Mouse (Mus musculus): ENCODE results near the gene Zfp667. TPM values are rescaled to one million over a fixed set of nuclear protein-coding genes. Genes with fewer than 3 reads are reported as not detected.
"Not testable (repeated sequence)": the region's sequence is repeated elsewhere in the genome, so short reads cannot be mapped to it uniquely, and the experiment has no call there.

Gene Zfp667
- polyA plus RNA-seq (2017; shearing (Covaris generic)): 1 to 10 TPM; 3.3 to 7.6 (median 4.7) TPM

DNA sequence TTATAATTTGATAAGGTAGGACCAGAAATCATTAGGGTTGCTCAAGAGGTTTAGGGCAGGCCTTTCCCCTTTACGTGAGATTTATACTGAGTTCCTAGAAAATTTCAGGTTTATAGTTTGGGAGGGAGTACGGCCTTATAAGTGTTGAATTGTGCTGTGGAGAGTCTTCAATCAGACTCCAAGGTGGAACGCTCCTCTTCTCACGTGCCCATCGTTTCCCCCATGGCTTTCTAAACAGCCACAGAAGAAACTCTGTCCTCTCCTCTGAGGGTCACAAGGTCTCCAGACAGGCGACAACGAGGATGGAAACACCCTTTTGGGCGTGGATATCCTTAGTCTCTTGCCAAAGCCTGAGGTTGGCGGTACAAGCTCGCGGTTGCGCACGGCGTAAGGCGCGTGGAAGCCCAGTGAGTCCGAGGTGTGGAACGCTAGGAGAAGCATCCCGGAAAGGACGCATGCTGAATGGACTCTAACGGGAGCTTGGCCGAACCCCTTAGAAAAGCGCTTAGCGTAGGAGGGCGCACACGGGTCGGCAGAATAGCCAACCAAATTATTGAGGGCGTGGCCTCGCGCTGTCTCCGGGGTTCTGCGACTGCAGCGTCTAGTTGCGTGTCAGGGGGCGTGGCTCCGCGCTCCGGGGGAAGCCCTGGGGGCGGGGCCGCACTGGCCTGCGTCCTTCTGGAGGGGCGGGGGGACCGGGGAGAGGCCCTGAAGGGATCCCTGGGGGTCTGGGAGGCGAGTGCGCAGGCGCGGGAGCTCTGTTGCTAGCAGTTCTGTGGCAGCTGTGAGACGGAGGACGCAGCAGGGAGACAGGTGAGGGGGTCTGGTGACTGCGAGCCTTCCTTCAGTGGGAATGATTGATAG, at the start of gene Zfp667:
Gene Zfp667, plus strand, starts transcription at position 738 of the 864 bp plus-strand sequence.
- peak; percentile 66 for ATAC-seq

DNA sequence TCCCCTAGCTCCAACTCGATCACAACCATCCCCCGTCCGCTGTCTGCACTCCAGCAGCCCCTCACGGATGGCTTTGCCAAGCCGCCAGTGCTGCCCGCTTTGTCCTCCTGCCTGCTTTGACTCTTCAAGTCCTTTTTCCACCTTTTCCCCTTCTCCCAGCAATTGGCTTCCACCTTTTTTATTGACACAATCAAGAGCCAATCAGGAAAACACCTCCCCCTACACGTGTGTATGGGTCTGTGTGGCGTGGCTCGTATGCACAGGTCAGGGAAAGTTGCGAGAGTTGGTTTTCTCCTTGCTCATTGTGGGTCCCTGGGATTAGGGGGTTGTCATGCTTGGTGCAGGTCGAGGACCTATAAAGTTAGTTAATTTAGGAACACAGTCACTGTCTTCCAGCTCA, 46.6 kb upstream of the Zfp667 start:
- no peak for ATAC-seq

DNA sequence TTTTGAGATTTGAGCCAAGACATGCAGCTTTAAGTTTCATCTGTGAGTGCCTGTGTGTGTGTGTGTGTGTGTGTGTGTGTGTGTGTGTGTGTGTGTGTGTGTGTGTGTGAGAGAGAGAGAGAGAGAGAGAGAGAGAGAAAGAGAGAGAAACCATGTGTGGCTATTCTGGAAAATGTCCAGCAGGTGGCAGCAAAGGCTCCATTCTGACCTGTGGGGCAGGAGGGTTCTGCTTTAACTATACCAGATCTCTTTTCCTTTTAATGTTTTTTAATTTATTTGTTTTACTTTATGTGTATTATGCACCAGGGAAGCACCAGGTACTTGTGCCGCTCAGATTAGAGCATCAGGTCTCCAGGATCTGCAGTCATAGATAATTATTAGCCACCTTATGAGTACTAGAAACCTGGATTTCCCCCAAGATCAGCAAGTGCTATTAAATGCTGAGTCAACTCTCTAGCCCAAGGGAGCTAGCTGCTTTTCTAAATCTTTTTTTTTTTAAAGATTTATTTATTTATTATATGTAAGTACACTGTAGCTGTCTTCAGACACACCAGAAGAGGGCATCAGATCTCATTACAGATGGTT, 45.4 kb upstream of the Zfp667 start:
- peak; percentile 63 for ATAC-seq

DNA sequence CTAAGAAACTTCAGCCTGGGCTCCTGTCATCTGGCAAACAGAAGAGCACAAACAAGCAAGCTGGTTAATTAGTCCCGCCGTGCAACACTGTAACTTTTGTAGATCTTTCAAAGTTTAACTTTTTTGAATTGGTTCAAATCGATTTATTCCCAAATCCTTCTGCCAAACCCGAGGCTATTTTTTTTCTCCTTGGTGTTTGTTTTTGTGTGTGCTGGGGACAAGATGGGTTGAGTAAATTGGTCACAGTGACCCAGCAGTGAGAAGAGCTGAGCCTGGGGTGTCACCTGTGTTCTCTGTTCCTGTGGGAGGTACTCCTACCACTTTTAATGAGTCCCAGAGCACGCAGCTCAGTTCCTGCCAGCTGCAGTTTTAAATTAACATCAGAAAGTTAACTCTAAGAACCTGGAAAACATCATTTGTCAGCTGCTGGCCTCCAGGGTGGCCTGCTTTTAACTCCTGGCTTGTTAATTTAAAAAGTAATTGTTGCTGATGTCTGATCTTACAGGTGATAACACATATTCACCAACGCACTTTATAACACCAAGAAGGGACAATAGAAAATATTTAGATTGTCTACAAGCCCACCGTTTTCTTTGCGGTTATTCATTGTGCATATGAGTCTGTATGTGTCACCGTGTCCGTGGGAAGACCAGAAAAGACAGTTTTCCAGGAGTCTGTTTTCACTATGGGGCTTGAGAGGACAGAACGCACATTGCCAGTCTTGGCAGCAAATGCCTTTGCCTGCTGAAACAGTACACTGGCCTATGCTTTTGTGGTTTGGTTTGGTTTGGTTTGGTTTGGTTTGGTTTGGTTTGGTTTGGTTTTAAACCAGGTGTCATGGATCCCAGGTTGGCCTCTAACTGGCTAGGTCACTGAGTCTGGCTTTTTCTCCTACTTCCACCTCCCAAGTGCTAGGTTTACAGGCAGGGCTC, 41.8 kb upstream of the Zfp667 start:
- no peak for ATAC-seq

DNA sequence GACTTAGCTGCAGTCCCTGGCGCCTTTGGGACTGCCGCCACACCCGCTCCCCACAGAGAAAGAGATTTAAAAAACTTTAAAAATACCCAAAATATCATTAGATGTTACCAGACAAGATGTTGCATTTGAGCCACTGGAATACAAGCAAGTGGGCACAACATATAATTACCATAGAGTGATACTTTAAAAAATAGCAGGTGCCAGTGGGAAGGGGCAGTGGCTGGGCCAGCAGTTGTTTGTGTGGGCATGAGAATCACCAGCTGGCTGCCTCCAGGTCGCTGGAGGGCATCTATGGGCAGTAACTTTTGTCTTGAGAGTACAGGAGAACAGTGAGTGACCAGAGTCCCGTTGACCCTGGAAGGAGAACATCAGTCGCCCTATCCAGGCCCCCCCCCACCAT, 34.0 kb upstream of the Zfp667 start, which contains the start of gene Epp13:
Gene Epp13, plus strand, starts transcription at position 301 of the 400 bp plus-strand sequence.
- ATAC-seq: no peak

DNA sequence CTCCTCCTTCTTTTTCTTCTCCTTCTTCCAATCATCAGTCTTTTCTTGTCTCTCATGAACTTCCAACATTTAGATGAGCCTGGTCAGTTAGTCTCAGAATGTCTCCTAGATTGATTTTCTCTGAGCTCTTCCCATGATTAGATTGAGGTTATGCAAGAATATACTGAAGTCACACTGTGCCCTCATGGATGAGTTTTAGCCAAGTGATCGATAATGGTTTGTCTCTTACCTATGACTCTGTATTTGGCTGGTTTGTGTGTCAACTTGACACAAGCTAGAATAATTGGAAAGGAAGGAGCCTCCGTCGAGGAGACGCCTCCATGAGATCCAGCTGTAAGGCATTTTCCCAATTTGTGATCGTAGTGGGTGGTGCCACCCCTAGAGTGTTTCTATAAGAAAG, 31.9 kb upstream of the Zfp667 start:
- ATAC-seq: no peak

DNA sequence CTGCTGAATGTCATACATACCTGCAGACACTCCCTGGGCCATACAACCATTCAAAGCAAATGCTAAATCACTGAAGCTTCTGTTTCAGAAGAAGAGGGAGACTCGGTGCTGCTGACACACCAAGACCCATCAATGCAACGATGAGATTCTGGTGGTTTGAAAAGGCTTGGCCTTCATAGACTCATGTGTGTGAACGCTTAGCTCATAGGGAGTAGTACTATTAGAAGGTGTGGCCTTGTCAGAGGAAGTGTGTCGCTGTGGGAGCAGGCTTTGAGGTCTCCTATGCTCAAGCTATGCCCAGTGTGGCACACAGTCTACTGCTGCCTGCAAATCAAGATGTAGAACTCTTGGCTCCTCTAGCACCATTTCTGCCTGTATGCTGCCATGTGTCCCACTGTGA, 29.0 kb upstream of the Zfp667 start:
- no peak for ATAC-seq

DNA sequence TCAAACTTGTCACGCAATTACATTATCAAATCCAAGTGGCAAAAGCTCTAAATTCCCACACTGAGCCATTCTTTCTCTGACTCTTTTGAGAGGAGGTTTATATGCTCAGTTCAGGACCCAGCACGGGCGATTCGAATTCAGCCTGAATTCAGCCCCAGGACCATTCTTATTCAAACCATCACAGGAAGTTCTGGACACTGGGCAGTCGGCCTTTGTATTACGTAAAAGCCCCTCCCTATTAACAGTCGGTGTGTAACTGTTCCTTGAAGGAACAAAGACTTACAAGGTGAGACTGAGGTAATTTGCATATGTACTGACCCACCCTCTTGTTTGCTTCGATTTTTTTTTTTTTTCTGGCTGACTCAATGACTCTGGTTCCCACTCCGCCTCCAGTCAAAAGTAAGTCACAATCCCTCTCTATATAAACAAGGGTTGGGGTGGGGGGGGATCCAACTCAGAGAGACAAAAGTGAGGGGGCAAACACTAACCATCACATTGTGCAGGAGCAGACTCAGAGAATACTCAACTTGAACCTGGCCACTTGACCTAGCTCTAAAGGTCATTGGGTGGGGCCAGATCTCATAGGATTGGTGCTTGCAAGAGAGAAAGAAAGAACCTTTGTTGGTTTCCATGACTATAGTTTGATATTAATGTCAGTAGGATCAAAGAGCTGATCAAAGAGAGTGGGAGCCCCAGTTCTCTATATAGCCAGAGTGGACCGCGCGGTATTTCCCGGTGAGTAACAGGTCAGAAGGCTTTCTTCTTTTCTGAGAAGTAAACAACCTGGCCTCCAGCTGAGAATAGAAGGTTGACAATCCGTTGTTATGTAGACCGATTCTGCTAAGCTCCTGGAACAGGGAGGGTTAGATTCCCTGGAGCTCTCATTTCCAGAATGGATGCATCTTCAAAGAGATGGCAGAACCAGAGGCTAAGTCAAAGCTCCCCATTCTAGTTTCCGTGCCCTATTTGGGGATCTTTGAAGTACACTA, 27.9 kb upstream of the Zfp667 start:
- no peak for ATAC-seq

DNA sequence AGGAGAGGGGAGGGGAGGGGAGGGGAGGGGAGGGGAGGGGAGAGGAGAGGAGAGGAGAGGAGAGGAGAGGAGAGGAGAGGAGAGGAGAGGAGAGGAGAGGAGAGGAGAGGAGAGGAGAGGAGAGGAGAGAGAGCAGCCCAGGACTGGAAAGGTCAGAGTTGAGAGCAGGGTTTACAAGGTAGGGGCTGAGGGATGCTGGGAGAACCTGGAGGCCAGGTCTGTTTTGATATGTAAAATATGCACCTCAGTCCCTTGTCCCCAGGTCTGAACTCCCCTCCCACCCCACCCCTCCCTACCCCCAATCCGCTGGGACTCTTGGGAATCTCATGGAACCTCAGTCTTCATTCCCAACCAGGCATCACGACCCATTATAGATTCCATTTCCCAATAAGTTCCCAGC, 26.4 kb upstream of the Zfp667 start:
- ATAC-seq: not testable (repeated sequence)

DNA sequence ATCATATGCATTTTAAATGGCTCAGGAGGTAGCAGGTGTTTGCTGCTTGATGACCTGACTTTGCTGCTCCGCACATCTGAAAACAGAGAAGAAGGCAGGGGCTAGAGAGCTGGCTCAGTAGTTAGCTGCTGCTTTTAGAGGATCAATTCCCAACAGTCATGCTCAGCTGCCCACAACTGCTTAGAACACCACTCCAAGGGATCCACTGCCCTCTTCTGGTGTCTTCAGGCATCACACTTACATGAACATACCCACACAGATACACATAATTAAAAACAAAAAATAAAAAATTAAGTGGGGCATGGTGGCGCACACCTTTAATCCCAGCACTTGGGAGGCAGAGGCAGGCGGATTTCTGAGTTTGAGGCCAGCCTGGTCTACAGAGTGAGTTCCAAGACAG, 24.3 kb upstream of the Zfp667 start:
- no peak for ATAC-seq

DNA sequence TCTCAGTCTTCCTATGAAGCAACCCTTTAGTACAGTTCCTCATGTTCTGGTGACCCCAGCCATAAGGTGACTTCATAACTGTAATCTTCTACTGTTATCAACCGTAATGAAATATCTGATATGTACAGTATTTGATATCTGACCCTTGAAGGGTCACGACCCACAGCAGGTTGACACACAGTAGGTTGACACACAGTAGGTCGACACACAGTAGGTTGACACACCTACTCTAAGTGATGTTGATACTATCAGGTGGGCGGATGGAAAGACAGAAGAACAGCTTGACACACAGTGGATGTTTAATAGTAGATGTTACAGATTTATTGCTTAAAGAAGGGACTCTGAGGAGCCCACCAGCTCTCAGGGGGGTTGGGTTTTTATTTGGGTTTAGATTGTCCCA, 23.4 kb upstream of the Zfp667 start:
- no peak for ATAC-seq

DNA sequence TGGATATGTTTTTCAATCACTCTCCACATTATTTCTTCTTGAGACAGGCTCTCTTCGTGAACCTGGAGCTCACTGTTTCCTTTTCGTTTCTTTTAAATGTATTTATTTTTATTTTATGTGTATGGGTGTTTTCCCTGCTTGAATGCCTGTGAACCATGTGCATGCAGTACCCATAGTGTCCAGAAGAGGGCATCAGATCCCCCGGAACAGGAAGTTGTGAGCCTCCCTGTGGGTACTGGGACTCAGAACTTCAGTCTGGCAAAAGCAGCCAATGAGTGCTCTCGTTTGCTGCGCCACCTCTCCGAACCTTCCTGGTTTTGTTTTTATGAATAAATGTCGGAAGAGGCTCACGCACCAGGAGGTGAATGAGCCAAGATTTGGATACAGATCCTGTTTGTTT, 20.7 kb upstream of the Zfp667 start:
- peak; percentile 64 for ATAC-seq

DNA sequence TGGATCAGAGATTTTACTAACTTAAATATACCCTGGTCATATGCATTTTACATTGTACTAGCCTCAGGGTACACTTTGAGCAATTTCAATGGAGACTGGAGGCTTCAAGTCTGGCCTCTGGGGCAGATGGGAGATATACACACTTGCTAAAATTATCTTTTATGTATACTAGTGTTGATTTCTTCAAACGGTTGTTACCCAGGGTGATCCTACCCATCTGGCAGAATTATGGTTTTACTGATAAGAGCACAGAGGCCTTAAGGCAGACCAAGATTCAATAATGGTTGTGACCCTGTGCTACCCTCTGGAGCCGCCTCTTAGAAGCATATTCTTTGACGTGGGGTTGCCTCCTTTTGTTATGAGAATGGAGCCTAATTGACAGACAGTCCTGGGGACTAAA, 8.5 kb upstream of the Zfp667 start:
- no peak for ATAC-seq

DNA sequence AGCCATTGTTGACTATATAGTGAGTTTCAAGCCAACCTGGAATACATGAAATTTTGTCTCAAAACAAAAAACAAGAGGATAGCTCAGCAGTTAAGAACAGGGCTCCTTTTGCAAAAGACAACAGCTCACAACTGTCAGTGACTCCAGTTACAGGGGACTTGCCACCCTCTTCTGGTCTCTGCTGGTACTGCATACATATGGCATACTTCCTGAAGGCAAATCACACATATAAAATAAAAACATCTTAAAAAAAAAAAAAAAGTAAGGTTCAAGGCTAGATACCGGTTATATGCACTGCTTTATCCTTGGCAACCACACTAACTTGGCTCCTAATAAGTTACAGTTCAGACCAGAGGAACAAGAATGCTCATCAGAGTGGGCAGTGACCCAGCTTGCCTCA, 3.6 kb upstream of the Zfp667 start:
- peak; percentile 50 for ATAC-seq

DNA sequence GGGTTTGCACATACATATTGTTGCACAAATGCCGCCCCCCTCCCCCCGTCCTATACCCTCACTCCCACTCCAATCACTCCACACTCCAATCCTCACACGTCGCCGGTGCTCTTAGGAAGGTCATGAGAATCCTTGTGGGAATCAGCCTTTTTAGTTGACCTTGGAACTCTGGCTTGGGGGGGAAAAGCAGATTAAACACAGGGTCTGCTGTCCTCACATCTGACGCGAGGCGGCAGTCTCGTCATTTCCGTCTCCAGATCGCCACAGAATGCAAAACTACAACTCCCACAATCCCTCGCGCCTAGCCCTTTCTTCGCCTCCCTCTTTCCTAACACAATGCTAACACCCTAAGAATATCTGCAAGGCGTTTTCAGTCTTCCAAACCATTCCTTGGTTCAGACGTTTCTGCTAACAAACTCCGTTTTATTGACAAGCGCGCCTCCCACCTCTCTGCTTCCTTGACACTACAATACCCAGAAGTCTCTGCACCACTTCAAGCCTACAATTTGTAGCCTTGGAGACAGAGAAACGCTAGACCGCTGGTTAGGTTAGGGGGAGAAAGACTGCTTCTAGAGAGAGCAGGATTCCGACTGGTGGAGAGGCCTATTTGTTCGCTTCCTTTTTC, 2.8 kb upstream of the Zfp667 start:
- peak; percentile 66 for ATAC-seq

DNA sequence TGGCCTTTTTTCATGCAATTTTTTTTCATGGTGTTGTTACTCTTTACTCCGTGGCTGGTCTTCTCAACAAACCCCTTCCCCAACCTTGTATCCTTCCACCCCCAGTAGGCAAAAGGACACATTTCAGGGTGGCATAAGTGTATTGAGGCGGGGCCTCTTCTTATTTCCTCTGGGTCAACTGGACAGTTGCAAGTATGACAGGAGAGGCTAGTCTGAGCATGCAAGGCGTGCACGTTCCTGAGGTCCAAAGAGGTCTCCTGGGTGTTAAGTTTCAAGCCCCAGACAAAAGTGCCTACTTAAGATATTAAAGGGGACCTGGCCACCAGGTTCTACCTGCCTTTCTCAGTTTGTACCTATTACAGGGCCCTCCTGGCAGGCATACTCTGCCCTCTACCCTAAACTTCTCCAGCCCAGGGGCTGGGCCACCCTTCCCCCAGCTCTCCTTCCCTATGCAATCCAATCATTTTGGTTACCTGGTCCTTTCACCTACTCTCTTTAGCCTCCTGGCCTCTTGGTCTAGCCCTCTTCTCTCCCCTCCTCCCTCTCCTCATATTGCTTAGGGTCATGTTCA, 1.9 kb upstream of the Zfp667 start:
- no peak for ATAC-seq

DNA sequence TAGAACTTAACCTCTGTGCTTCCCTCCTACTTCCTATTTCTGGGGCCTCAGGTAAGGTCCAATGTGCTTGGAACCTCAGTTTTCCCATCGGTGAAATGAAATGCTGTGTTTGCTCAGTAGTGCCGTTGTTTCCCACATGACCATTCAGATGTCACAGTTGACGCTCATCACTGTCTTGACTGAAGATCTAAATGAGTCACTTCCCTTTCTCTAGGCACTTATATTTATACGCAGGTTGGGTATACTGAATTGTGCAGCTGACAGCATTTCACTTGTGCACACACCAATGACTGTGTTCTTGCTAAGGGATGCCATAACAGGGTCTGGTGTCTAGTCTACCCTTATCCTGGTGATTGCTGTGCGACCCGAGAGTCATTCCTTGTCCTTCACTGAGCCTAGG, 1.0 kb upstream of the Zfp667 start:
- ATAC-seq: no peak

DNA sequence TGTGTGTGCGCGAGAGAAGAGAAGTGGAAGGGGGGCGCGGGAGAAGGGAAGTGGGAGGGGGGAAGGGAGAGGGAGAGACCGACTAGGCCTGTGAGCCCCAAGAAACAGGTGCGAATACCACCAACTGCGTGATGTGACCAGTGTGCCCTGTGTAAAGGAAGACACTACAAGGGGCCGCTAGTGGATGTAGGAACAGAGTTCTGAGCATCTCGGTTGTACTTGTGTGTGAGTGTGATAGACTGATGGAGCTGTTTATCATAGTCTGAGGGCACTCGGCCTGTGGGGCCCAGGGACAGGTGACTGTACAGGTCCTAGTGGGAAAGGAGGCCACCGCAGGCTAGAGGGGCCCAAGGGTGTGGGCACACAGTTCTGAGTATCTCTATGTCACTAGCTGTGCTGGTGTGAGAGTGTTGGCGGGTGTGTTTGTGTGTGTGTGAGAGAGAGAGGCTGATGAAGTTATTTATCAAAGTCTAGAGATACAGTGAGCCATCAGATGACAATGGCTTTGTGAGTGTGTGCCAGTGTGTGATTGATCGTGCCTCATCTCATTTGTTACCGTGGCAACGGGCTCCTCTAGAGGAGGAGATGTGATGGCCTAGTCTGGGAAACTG, 647 bp downstream of the Zfp667 start:
- ATAC-seq: no peak

DNA sequence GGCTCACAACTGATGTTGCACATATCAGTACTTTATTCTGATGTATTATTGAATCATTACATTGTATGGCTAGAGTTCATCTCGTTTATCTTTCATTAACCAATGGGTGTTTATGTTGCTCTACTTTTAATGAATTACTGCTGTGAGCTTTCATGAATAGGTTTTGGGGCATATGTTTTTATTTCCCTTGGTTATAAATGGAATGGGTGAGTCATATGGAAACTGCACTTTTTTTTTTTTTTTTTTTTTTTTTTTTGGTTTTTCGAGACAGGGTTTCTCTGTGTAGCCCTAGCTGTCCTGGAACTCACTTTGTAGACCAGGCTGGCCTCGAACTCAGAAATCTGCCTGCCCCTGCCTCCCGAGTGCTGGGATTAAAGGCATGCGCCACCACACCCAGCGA, 4.7 kb downstream of the Zfp667 start:
- not testable (repeated sequence) for ATAC-seq

DNA sequence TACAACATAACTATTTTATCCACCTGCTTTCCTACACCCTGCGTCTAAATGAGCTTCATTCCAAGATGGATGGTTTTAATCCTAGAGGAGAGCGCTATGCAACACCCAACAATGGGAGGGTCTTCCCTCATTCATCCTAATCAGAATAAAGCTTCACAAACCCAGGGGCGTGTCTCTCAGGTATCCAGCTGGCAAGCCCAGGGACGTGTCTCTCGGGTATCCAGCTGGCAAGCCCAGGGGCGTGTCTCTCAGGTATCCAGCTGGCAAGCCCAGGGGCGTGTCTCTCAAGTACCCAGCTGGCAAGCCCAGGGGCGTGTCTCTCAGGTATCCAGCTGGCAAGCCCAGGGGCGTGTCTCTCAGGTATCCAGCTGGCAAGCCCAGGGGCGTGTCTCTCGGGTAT, 14.4 kb downstream of the Zfp667 start:
- ATAC-seq: not testable (repeated sequence)

Data from inflammation-experienced regulatory T-cells, adult 6 months (primary cell).